Mouse (Mus musculus): ENCODE results near the gene Rab4a.

Rab4a gene

DNA sequence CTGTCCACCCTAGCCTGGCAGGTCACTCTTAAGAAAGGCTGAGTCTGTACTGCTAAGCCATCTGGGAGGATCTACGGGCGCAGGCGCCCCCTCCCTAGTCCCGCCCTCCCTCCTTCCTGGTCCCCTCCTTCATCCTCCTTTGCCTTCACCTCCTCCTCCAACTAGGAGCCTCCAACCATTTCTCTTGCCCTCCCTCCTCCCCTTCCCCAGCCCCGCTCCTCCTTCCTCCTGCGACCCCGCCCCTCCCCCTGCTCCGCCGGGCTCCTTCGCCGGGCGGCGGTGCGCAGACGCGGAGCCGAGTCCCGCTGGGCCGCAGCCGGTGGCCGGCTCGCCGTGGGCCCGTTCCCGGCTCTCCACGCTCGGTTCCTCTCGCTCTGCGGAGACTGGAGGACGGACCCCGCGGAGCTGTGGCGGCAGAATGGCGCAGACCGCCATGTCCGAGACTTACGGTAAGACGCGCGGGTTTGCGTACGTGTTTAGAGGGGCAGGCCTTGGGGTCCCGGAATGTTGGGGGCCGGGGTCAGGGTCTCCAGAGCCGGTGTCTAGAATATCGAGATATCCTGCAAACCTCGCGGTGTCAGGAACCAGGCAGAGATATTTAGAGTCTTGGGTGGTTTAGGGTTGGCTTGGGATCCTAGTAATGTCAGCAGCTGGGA lies at the start of gene Rab4a:
Rab4a (plus strand) TSS at position 268 of the 656 bp plus-strand sequence.
- in situ Hi-C loops (cut with MboI, MseI) = no loop called here

DNA sequence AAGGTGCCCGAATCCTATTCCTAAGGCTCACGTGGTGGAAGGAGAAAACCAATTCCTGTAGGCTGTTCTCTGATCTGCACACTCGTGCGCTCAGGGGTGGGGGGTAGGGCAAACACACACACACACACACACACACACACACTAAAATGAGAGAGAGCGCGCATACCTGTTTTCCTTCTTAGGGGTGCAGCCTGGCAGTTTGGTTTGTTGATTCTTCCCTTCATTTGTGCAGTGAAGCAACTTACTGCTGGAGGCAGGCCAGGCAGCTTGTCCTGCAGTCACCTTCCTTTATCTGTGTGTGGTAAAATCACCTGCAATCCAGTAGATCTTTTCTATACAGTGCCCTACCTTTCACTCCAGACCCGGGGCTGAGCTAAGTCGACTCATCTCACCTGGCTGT lies 48.9 kb upstream of the Rab4a start:
- in situ Hi-C loops (cut with MboI, MseI) = no loop called here

- in situ Hi-C loops (cut with MboI, MseI) = no loop called here
Observed at GRCm38 (mm10) chr8:123758935-123759334, 46.9 kb upstream of the Rab4a start.

DNA sequence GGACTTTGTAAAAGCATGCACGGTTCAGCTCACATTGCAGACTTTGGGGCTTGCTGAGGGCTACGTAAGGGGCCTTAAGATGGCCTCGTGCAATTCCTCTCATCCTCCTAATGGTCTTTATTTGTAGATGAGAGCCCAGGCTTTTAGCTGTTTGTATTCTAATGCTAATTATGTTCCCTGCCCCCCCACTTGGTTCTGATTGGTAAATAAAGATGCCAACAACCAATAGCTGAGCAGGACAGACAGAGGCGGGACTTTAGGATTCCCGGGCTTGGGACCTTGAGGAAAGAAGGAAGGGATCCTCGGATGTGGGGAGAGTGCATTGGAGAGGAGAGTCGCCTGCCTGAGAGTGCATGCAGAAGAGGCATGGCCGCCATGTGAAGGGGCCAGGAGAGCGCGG lies 45.9 kb upstream of the Rab4a start:
- in situ Hi-C loops (cut with MboI, MseI) = no loop called here

DNA sequence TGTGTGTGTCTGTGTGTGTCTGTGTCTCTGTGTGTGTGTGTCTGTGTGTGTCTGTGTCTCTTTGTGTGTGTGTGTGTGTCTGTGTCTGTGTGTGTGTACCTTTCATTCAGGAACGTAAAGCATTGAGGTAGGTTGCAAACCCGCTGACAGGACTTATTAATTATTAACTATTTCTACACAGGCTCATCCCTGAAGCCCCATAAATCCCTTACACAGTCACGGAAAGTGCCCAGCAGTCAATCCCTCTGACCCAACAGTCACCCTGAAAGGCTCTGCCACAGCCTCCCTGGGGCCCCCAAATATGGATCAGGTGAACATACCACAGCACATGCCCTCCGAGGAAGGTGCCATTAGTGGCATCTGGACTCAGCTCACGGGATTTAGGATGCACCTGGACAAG lies 45.2 kb upstream of the Rab4a start:
- in situ Hi-C loops (cut with MboI, MseI) = no loop called here

DNA sequence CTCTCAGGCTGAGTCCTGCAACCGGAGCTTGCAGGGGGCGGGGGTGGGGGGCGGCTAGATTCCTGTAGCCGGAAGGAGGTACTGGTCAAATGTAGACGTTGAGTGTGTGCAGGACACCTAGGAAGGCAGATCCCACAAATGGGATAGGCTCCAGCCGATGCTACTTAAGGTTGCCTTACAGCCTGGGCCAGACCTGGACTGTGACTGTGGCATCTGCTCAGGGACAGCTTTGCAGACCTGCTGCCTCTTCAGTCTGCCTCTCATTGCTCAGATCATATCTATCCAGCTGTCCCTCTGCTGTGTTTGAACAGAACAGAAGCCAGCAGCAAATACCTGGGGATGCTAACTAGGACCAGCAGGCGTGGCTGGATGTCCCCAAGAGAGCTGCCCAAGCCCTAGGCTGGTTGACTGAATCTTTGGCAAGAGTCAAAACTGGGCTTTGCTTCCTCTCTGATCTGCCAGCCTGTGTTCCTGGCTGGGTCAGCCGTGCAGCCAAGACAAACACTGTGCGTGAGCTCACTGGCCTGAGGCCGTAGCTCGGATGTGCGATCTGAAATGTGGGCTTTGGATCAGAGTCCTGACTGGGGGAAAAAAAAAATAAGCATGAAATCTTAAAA lies 44.4 kb upstream of the Rab4a start:
- in situ Hi-C loops (cut with MboI, MseI) = no loop called here

DNA sequence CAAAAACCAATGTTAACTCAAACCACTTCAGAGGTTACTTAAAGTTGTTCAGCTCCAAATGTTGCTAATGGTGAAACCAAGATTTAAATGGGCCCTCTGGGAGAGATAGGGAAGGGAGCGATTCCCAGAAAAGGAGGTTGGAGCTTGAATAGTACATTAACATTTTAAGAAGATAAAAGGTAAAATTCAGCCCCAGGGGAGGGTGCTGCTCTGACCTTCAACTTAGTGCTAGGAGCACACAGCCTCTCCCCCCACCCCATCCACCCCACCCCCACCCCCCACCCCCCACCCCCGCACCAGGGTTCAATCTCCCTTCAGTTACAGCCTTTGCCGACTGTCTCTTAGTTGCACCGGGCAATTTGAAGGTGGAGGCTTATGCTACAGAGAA lies 43.9 kb upstream of the Rab4a start:
- in situ Hi-C loops (cut with MboI, MseI) = no loop called here

DNA sequence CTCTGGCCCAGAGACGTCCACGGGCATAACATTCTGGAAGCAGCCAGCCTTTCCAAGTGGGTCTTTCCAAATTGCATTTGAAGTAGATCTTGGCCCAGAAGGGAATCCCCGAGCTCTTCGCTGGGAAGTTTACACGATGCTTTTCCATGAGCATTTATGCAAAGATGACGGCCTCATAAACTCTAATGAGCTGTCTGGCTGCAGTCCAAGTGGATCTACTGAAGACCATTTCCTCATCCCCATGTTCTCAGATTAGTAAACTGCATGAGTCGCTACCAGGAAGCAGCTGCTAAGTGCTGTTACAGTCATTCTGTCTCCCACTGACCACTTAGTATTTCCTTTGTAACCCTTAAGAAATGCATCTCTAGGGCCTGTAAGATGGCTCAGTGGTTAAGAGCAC lies 42.4 kb upstream of the Rab4a start:
- in situ Hi-C loops (cut with MboI, MseI) = no loop called here

- in situ Hi-C loops (cut with MboI, MseI) = no loop called here
Observed at GRCm38 (mm10) chr8:123764671-123765070, 41.1 kb upstream of the Rab4a start.

- in situ Hi-C loops (cut with MboI, MseI) = no loop called here
Observed at GRCm38 (mm10) chr8:123766516-123766915, 39.3 kb upstream of the Rab4a start.

- in situ Hi-C loops (cut with MboI, MseI) = no loop called here
Observed at GRCm38 (mm10) chr8:123767874-123768273, 37.9 kb upstream of the Rab4a start.

DNA sequence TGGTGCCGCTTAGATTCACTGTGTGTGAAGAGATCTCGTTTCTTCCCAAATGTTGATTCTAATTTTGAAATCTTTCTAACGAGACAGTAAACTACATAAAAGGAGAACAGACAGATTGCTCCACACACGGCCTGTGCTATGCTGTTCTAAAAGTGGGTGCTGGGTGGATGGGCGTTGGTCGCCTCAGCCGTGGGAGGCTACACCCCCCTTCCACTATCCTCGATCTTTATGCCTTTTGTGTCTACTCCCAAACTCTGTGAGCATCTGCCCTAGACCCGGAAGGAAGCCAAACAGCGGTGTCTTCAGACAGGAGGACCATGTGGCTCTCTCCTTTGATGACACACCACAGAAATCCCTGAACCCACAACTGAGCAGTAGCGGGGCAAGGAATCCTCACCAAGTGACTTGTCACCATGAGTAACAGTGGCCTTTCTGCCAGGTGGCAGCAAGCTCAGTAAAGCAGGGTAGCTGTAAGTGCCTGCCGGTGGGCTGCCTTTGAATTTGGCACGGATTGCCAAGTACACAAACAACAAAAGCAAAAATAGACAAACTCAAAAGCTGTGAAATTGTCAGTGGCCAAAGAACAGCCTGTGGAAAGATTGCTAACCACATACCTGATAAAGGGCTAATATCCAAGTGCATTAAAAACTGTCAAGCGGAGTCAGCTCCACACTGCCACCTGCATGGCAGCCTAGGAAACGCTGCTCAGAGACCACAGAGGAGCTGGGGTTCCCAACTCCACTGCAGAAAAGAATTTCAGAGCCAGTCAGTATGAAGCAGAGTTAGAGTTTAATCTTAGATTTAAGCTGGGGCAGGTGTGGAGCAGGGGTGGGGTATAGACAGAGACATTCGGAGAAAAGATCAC lies 37.1 kb upstream of the Rab4a start:
- in situ Hi-C loops (cut with MboI, MseI) = no loop called here

DNA sequence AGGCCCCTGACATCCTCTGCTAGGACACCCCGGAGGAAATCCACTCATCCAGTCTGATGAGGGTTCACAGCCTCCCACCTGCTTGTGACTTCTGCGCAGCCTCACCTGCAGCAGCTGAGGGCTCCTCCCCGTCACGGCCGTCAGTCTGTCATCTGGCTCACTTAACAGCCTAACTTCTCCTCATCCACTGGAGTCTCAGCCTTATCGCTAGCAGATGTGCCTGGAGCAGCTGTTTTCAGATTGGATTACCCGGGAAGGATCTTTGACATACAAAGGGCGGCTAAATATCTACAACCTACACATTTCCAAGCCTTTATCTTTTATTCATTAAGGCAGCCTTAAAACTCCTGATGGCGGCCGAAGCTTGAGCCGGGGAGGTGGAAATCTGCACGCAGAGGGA lies 32.3 kb upstream of the Rab4a start:
- in situ Hi-C loops (cut with MboI, MseI) = no loop called here

GRCm38 (mm10) chr8:123774491-123774890 lies 31.3 kb upstream of the Rab4a start:
- in situ Hi-C loops (cut with MboI, MseI) = no loop called here

GRCm38 (mm10) chr8:123777319-123777718 lies 28.5 kb upstream of the Rab4a start:
- in situ Hi-C loops (cut with MboI, MseI) = no loop called here

DNA sequence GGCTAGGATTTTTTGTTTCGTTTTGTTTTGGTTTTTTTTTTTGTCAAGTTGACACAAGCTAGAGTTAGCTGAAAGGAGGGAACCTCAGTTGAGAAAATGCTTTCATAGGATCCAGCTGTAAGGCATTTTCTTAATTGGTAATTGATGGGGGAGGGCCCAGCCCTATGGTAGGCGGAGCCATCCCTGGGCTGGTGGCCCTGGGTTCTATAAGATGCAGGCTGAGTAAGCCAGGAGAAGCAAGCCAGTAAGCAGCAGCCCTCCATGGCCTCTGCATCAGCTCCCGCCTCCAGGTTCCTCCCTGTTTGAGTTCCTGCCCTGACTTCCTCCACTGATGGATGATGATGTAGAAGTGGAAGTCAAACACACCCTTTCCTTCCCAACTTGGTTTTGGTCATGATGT lies 25.3 kb upstream of the Rab4a start:
- in situ Hi-C loops (cut with MboI, MseI) = no loop called here

- in situ Hi-C loops (cut with MboI, MseI) = no loop called here
Observed at GRCm38 (mm10) chr8:123781256-123781655, 24.5 kb upstream of the Rab4a start.

GRCm38 (mm10) chr8:123783525-123784249 lies 22.1 kb upstream of the Rab4a start:
- in situ Hi-C loops (cut with MboI, MseI) = no loop called here

GRCm38 (mm10) chr8:123786166-123786565 lies 19.6 kb upstream of the Rab4a start:
- in situ Hi-C loops (cut with MboI, MseI) = no loop called here

DNA sequence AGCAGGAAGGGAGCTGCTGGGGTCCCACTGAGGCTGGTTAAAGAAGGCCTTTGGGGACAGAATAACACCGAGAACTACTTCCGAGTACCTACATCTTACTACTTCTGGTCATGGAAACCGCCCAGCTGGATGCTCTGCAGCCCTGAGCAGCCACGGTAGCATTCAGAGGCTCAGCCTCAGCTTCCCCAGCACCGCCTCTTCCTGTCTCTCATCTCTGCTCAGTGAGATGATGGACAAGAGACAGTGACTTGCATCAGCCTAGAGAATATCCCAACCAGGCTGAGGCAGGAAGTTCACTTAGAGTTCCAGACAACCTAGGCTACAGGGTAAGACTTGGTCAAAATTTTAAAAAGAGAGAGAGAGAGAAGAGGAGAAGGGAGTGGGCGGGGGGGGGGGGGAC lies 19.1 kb upstream of the Rab4a start:
- in situ Hi-C loops (cut with MboI, MseI) = no loop called here

DNA sequence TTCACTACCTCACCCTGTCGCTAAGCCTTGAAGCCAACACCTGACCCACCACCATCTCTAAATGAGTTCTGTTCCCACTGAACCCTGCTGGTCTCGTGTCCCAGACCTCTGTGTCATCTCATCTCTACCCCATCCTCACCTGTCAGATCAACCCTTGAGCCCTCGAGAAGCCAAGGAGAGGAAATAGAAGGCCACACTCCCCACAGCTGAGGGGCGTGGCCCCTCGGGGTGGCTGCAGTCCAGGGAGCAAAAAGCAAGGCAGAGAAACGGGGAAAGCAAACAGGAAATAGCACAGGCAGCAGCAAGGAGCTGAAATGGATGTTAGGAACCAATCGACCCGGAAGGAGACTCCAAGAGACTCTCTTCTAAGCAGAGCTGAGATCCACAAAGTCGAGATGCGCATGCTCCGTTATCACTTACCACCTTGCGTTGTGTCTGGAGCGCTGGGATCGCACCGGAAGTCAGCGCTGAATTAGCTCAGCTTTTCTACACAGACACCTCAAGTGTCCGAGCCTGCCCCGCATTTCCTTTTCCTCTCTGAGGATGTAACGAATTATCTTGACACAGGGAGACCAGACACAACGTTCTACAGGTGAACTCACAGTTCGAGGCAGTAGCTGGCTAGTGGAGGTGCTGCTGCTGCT lies 18.4 kb upstream of the Rab4a start:
- in situ Hi-C loops (cut with MboI, MseI) = no loop called here
